Mouse (Mus musculus): ENCODE measurements at regions not wholly inside any gene's neighbourhood (a gene's known extent, or its start where the extent isn't known, plus 50 kb on each side); places are given as distances from the start of the nearest gene placed in this dataset.

DNA sequence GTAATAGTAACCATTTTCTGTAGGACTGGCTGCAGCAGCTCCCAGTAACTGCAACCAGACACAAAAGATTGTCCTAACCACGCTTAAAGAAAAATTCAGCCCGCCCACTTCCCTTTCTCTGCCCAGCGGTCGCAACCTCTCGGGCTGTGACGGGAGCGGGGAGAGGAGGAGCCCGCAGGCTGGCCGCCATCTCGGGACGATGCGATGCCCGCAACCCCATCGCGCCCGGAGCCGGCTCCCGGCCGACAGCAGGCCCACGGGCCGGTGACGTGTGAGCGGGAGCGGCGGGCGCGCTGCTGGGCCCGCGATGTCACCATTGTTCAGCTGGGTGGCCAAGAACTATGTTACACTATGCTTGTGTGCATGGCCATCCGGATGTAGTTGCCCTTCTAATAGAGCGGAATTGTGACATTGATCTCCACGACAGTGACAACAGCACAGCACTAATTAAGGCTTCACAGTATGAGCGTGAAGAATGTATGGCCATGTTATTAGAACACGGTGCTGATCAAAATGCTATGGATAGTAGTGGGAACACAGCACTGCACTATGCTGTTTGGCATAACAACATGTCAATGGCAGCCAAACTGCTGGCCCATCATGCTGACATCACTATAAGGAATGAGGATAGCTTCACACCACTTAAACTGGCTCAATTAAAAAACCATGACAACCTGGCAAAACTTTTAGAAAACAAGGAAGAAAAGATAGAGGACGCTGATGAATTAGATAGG lies 59.2 kb upstream of the C2cd4b start:
- DNase-seq, result peak; percentile 44

DNA sequence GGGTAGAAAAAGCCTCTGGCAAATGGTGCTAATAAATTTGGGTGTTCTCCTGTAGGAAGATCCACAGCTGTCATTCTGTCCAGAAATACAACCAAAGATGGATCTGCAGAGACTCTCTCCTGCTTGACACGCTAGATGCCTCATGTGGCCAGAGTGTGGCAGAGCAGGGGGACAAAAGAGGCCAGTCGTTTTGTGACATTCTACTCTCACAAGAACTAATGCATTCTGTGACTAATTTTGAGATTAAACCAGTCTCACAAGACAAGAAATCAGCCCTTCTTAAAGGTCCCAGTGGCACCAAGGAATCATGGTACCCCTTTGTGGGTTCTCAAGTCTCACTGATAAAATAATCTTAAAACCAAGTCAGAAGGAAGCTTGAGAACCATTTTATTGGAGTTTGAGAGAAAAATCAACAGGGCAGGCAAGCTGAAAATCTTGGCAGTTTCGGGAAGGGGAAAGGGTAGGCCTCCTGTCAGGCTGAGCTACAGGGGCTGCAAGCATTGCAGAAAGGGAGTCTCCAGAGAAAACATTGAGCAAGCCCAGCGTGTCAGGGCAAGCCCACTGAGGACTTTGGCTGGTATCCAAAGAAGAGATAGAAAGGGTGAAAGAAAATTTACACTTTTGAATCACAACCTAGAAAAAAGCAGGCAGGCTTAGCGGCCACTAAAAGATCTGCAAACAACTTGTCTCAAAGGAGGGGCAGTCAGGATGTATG lies 50.8 kb upstream of the C2cd4b start:
- no peak for DNase-seq
